Mouse (Mus musculus): ENCODE measurements around the gene Selenof.

Selenof gene

GRCm38 (mm10) chr3:144570047-144570815, at the start of gene Selenof, which contains the start of gene Hs2st1:
TSS of gene Selenof (plus strand) at chr3:144570304.
TSS of gene Hs2st1 (minus strand) at chr3:144570181.
- no peaks in the 10 kb centered on the region for H3K27me3 ChIP-seq (ENCODE audit: control insufficient read depth, insufficient read depth, low read length, poor library complexity, severe bottlenecking)
- no peaks in the 10 kb centered on the region for H3K36me3 ChIP-seq (ENCODE audit: control insufficient read depth, insufficient read depth, low read length, poor library complexity, severe bottlenecking)
- peak; percentile 100 for DNase-seq (ENCODE audit: low read depth, low spot score)

GRCm38 (mm10) chr3:144527918-144528317, 42.2 kb upstream of the Selenof start:
- no peaks in the 10 kb centered on the region for H3K36me3 ChIP-seq (ENCODE audit: control insufficient read depth, insufficient read depth, low read length, poor library complexity, severe bottlenecking)
- no peak for DNase-seq (ENCODE audit: low read depth, low spot score)

GRCm38 (mm10) chr3:144531023-144531422, 39.1 kb upstream of the Selenof start:
- no peaks in the 10 kb centered on the region for H3K36me3 ChIP-seq (ENCODE audit: control insufficient read depth, insufficient read depth, low read length, poor library complexity, severe bottlenecking)
- DNase-seq (ENCODE audit: low read depth, low spot score): peak; percentile 57
- no peaks in the 10 kb centered on the region for H3K27me3 ChIP-seq (ENCODE audit: control insufficient read depth, insufficient read depth, low read length, poor library complexity, severe bottlenecking)

More at GRCm38 (mm10) chr3:144527918-144528317, 42.2 kb upstream of the Selenof start:
- H3K27me3 ChIP-seq (ENCODE audit: control insufficient read depth, insufficient read depth, low read length, poor library complexity, severe bottlenecking): no peaks in the 10 kb centered on the region

- DNase-seq (ENCODE audit: low read depth, low spot score): no peak
- H3K27me3 ChIP-seq (ENCODE audit: control insufficient read depth, insufficient read depth, low read length, poor library complexity, severe bottlenecking): no peaks in the 10 kb centered on the region
- H3K36me3 ChIP-seq (ENCODE audit: control insufficient read depth, insufficient read depth, low read length, poor library complexity, severe bottlenecking): no peaks in the 10 kb centered on the region
Observed at GRCm38 (mm10) chr3:144535056-144535455, 35.0 kb upstream of the Selenof start.

GRCm38 (mm10) chr3:144537078-144537855, 32.8 kb upstream of the Selenof start:
- H3K36me3 ChIP-seq (ENCODE audit: control insufficient read depth, insufficient read depth, low read length, poor library complexity, severe bottlenecking): no peaks in the 10 kb centered on the region
- no peaks in the 10 kb centered on the region for H3K27me3 ChIP-seq (ENCODE audit: control insufficient read depth, insufficient read depth, low read length, poor library complexity, severe bottlenecking)
- no peak for DNase-seq (ENCODE audit: low read depth, low spot score)

- no peak for DNase-seq (ENCODE audit: low read depth, low spot score)
- Histone ChIP-seq H3K27me3 (ENCODE audit: control insufficient read depth, insufficient read depth, low read length, poor library complexity, severe bottlenecking) (no peaks in the 10 kb centered on the region), H3K36me3 (ENCODE audit: control insufficient read depth, insufficient read depth, low read length, poor library complexity, severe bottlenecking) (no peaks in the 10 kb centered on the region)
Observed at GRCm38 (mm10) chr3:144539051-144539450, 31.1 kb upstream of the Selenof start.

- Histone ChIP-seq H3K27me3 (ENCODE audit: control insufficient read depth, insufficient read depth, low read length, poor library complexity, severe bottlenecking) (no peaks in the 10 kb centered on the region), H3K36me3 (ENCODE audit: control insufficient read depth, insufficient read depth, low read length, poor library complexity, severe bottlenecking) (no peaks in the 10 kb centered on the region)
- DNase-seq (ENCODE audit: low read depth, low spot score): no peak
Observed at GRCm38 (mm10) chr3:144540805-144541204, 29.3 kb upstream of the Selenof start.

- no peaks in the 10 kb centered on the region for H3K36me3 ChIP-seq (ENCODE audit: control insufficient read depth, insufficient read depth, low read length, poor library complexity, severe bottlenecking)
- H3K27me3 ChIP-seq (ENCODE audit: control insufficient read depth, insufficient read depth, low read length, poor library complexity, severe bottlenecking): no peaks in the 10 kb centered on the region
- no peak for DNase-seq (ENCODE audit: low read depth, low spot score)
Observed at GRCm38 (mm10) chr3:144541906-144542438, 28.1 kb upstream of the Selenof start.

GRCm38 (mm10) chr3:144545152-144545551, 25.0 kb upstream of the Selenof start:
- no peaks in the 10 kb centered on the region for H3K27me3 ChIP-seq (ENCODE audit: control insufficient read depth, insufficient read depth, low read length, poor library complexity, severe bottlenecking)
- no peak for DNase-seq (ENCODE audit: low read depth, low spot score)
- H3K36me3 ChIP-seq (ENCODE audit: control insufficient read depth, insufficient read depth, low read length, poor library complexity, severe bottlenecking): no peaks in the 10 kb centered on the region

GRCm38 (mm10) chr3:144545832-144546231, 24.3 kb upstream of the Selenof start:
- no peak for DNase-seq (ENCODE audit: low read depth, low spot score)
- Histone ChIP-seq H3K27me3 (ENCODE audit: control insufficient read depth, insufficient read depth, low read length, poor library complexity, severe bottlenecking) (no peaks in the 10 kb centered on the region), H3K36me3 (ENCODE audit: control insufficient read depth, insufficient read depth, low read length, poor library complexity, severe bottlenecking) (no peaks in the 10 kb centered on the region)

- H3K27me3 ChIP-seq (ENCODE audit: control insufficient read depth, insufficient read depth, low read length, poor library complexity, severe bottlenecking): no peaks in the 10 kb centered on the region
- no peaks in the 10 kb centered on the region for H3K36me3 ChIP-seq (ENCODE audit: control insufficient read depth, insufficient read depth, low read length, poor library complexity, severe bottlenecking)
- DNase-seq (ENCODE audit: low read depth, low spot score): no peak
Observed at GRCm38 (mm10) chr3:144546490-144546889, 23.6 kb upstream of the Selenof start.

- no peak for DNase-seq (ENCODE audit: low read depth, low spot score)
- Histone ChIP-seq H3K36me3 (ENCODE audit: control insufficient read depth, insufficient read depth, low read length, poor library complexity, severe bottlenecking) (no peaks in the 10 kb centered on the region), H3K27me3 (ENCODE audit: control insufficient read depth, insufficient read depth, low read length, poor library complexity, severe bottlenecking) (no peaks in the 10 kb centered on the region)
Observed at GRCm38 (mm10) chr3:144548186-144548845, 21.8 kb upstream of the Selenof start.

- DNase-seq (ENCODE audit: low read depth, low spot score): no peak
- H3K27me3 ChIP-seq (ENCODE audit: control insufficient read depth, insufficient read depth, low read length, poor library complexity, severe bottlenecking): no peaks in the 10 kb centered on the region
Observed at GRCm38 (mm10) chr3:144550036-144550435, 20.1 kb upstream of the Selenof start.

GRCm38 (mm10) chr3:144550659-144551058, 19.4 kb upstream of the Selenof start:
- no peaks in the 10 kb centered on the region for H3K27me3 ChIP-seq (ENCODE audit: control insufficient read depth, insufficient read depth, low read length, poor library complexity, severe bottlenecking)
- H3K36me3 ChIP-seq (ENCODE audit: control insufficient read depth, insufficient read depth, low read length, poor library complexity, severe bottlenecking): no peaks in the 10 kb centered on the region
- no peak for DNase-seq (ENCODE audit: low read depth, low spot score)

More at GRCm38 (mm10) chr3:144550036-144550435, 20.1 kb upstream of the Selenof start:
- H3K36me3 ChIP-seq (ENCODE audit: control insufficient read depth, insufficient read depth, low read length, poor library complexity, severe bottlenecking): no peaks in the 10 kb centered on the region
